Mouse (Mus musculus): ENCODE results near the gene Pgd.

- no peak for TF ChIP-seq GATA1 (IDR thresholded peaks at IDR 0.05; ENCODE audit: low read length)
- no peak for TF ChIP-seq TAL1 (IDR thresholded peaks at IDR 0.05; ENCODE audit: low read length)
Observed at GRCm38 (mm10) chr4:149148084-149148483, 18.5 kb downstream of the Pgd start.

All from erythroblast, embryonic 14.5 days (primary cell).